Mouse (Mus musculus) stomach, postnatal 0 days (tissue): Measurements from ENCODE around the gene Bbs12.

Source experiments
- CTCF ChIP-seq: IDR thresholded peaks from 2 replicates; pipeline ENCODE4 v1.5.1; 2016; ENCODE audit warnings: antibody characterized with exemption, low read depth, mild to moderate bottlenecking, moderate library complexity
- EP300 ChIP-seq: optimal IDR thresholded peaks from 2 replicates; pipeline ENCODE3; 2016; ENCODE audit warnings: antibody characterized with exemption

GRCm38 (mm10) chr3:37271209-37271608 is 41.1 kb upstream of the Bbs12 start:
- TF ChIP-seq CTCF = peak; percentile 84
- TF ChIP-seq EP300 = no peak
